Mouse (Mus musculus) lung, postnatal 10 days (tissue): ENCODE results near the gene Cacna1s.

ENCODE experiments used
- DNase-seq: peaks from one replicate; pipeline ENCODE4 v3.0.0; 2021

Gene Cacna1s

DNA sequence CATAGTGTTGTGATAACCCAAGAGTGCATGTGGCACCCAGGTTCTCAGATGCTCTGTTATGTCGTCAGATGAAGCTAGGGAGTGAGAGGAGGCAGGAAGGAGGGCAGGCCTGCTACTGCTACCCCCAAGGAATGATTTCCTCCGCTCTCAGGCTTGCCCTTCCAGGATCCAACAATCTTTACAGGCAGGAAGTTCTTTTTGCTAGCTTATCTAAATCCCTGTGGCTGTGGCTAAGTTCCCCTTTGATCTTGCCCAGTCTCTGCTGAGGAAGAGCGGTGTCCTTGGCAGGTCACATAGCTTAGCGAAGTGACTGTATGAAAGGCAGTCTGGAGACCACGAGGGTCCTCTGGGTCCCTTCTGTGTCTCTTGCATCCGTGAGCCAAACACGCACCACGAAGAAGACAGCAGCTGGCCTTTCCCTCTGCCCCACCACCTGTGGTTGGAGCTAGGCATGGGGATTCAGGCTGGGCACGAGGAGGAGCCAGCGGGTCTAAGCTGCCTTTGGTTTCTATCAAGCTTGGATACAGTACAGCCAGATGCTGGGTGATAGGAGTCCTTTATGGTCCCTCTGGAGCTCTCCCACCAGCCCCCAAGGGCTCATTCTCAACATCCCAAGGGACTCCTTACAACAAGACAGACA is 85.8 kb downstream of the Cacna1s start:
- no peak for DNase-seq

DNA sequence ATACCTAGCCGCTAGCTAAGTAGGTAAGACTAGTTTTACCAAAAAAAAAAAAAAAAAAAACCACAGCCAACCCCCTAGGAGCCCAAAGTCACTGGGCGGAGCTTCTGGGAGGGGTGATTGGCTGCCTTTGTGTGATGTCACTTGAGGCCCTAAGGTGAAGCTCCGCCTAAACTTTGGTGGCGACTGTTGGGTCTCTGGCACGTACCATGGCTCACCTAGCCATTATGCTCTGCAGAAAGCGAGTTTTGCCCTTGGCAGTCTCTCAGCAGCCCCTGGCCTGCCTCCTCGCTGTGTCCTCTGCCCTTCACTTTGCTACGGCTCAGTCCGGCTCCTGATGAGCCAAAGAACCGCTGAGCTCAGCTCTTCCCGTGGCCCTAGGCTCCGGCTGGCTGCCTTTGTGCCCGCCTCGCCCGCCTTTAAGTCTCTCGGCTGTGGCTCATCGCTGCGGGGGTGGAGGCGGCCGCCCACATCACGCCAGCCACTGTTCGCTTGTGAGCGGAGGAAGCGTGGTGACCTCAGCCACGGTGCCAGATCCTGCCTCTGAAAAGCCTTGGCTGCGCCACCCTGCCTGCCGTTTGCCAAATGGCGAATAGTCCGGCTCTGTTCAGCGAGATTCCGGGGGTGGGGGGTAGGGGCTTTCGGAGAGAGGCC is 87.6 kb downstream of the Cacna1s start:
- DNase-seq = peak; percentile 80

GRCm38 (mm10) chr1:136141176-136141950 is 88.8 kb downstream of the Cacna1s start:
- no peak for DNase-seq

GRCm38 (mm10) chr1:136142336-136142735 is 89.8 kb downstream of the Cacna1s start:
- peak; percentile 43 for DNase-seq

DNA sequence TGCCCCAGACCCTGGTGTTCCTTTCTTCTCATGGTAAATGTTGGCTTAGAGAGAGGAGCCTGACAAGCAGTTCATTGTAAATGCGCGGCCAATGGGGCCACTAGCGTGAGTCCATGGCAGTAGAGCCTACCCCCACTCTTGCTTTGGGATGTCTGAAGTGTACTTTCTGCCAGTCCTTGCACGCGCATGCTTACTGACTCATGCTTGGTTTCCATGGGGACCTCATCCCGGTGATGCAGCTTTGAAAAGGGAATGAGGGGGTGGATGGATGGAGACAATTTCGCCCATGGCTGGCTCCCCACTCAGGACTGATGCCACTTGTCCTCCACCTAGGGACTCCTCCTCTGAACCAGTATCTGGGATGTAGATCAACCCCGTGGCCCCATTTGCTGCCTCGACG is 91.0 kb downstream of the Cacna1s start:
- no peak for DNase-seq

DNA sequence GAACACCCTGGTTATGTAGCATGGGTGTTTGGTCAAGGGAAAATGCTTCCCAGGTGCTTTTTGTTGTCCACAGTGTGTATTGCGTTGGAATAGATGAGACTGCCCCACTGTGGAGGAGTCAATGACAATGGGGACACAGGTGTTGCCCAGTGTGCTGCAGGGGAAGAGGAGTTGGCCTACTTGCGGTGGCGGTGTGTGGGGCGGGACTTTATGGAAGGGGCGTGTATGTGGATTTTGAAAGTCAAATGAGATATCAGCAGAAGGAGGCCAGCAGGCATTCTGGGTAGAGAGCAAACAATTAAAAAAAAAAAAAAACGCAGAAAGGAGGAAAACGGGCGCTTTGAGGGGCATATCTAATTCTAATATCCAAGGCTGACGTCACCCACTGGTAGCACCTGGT is 97.2 kb downstream of the Cacna1s start:
- DNase-seq = no peak

- DNase-seq = no peak
Observed at GRCm38 (mm10) chr1:136151371-136151770, 98.8 kb downstream of the Cacna1s start.

GRCm38 (mm10) chr1:136156304-136156703 is 103.8 kb downstream of the Cacna1s start:
- DNase-seq = no peak

DNA sequence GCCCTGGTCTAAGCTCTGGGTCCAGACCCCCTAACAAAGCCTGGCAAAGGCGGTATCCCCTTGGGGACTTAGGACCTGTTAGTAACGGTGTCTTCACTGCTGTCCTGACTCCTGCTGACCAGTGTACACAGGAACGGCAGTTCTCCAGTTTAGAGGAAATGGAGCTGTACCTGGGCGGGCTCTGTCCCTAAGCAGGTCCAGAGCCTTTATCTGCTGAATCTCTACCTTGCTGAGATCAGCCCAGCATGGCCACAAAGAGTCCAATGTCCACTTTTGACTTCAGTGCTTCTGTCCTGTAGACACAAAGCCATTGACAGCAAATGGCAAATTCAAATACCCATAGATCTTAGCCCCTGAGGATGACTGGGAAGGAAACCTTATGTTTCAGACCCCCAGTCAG is 104.4 kb downstream of the Cacna1s start:
- no peak for DNase-seq

DNA sequence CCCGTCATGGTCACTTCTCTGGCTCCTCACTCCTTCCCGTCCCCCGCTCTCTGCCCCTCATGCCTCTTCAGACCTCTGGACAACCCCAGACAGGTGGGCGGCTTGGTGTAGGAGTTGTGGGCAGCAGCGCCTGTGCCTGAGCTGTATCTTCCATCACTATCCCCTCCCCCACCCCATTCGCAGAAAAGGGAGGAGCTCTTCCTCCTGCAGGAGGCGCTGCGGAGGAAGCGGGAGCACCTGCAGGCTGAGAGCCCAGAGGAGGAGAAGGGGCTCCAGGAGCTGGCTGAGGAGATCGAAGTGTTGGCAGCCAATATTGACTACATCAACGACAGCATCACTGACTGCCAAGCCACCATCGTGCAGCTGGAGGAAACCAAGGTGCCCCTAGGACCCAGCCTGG is 107.3 kb downstream of the Cacna1s start:
- no peak for DNase-seq

- DNase-seq = no peak
Observed at GRCm38 (mm10) chr1:136160297-136160696, 107.7 kb downstream of the Cacna1s start.

DNA sequence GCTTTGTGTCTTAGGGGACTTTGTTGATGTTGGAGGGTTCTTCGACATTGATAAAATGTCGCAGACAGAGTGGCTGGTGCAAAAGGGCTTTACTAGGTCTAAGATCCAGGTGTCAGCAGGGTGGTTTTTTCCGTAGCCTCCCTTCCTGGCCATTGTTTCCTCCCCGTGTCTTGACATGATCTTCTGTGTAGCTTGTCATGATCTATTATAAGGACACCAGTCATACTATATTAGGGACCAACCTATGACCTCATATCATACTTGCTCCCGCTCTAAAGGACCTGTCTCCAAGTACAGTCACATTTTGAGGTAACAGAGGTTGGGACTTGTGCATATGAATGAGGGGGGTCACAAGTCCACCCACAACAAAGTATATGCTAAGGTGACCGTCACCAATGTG is 108.4 kb downstream of the Cacna1s start:
- no peak for DNase-seq

DNA sequence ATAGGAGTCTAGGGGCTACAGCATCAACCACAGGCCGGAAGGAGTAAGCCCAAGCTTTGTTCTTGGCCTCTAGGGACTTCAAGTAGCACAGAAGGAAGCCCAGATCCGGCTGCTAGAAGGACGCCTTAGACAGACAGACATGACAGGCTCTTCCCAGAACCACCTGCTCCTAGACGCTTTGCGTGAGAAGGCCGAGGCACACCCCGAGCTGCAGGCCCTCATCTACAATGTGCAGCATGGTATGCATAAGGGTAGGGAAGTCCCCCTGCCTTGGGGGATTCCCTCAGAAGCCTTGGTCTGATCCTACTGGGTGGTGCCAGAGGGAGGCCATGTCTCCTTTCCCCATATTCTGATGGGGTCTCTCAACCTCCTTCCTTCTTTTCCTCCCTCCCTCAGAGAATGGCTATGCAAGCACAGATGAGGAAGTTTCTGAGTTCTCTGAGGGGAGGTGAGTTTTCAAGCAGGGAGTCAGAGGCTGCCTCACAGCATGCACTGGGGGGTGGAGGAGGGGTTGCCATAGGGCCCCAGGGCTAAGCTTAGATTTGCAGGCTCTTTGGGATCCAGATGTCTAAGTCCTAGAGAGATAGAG is 108.9 kb downstream of the Cacna1s start:
- DNase-seq = no peak

DNA sequence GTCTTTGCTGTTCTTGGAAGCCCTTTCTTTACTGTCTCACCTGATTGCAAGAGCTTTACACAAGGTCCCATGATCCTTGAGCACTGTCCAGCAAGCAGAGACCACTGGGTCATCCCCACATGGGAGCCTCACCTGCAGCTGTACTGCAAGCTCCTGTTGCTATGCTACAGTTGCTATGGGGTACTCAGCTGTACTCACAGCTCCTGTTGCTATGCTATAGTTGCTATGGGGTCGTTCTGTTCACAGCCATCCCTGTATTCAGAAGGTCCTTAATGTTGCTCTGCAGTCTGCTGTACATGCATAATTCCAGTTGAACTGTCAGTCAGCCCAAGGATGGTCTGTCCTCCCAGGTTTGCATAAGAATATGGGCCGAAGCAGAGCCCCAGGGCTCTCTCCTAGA is 112.9 kb downstream of the Cacna1s start:
- DNase-seq = no peak

DNA sequence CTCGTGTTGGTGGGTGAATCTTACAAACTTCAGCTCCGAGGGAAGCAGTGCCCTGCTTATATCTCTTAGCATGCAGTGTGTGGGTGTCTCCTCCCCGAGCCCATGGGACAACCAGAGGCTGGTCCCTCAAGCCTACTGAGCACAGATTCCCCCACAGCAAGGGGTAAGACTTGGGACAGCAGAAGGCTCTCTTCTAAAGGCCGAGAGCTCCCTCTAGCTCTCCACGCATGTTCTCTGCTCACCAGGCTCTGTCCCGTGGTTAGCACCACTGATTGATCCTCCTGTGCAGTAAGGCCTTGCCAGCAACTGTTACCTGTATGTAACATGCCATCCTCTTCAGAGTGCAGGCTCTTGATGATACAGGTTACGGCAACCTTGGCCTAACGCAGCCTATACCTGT is 115.1 kb downstream of the Cacna1s start:
- peak; percentile 43 for DNase-seq
